Mouse (Mus musculus): Measurements from ENCODE around the gene Pan3. TPM values are rescaled to one million over a fixed set of nuclear protein-coding genes. Genes with fewer than 3 reads are reported as not detected.

Gene Pan3
- polyA plus RNA-seq, 1 experiment from 2014 or later: 61.5 TPM

DNA sequence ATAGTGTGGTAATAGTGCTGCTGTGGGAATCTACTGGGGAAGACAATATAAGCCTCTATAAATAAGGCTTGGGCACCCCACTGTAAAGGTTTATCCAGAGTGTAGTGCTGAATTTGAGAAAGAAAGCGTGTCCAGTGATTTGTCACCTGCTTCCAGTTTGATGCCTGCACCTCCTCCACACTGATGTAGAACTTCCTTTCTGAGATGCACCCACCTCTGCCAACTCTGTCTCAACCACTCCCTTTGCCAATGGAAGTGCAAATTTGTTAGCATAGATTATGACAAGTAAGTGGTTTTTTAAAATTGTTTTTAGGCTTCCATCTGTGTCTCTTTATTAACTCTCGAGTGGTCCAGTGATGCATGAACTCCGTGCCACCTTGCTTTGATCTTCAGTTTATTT, 33.3 kb downstream of the Pan3 start:
- Histone ChIP-seq H3K36me3 (ENCODE audit: control insufficient read depth, insufficient read depth, low read length) (peaks cover 7% of the 10 kb centered on the region; the same call in 1 of the 2 replicates), H3K27me3 (ENCODE audit: control insufficient read depth, insufficient read depth, low read length) (no peaks in the 10 kb centered on the region), H3K9me3 (replicated peaks; ENCODE audit: control insufficient read depth, low read length) (no peaks in the 10 kb centered on the region), H3K4me3 (replicated peaks; ENCODE audit: low read length) (no peak overlapping the region), H3K4me1 (ENCODE audit: control insufficient read depth, insufficient read depth, low read length) (no peaks in the 10 kb centered on the region), H3K4me2 (ENCODE audit: low read depth, low read length) (no peak overlapping the region), H3K27ac (ENCODE audit: low read length) (no peak overlapping the region), H3K9ac (ENCODE audit: low read length) (no peak overlapping the region)
- no peak for ATAC-seq (ENCODE audit: insufficient read depth, low FRiP score)
- WGBS: 82% methylated on average over 3 of the region's 3 CpGs

DNA sequence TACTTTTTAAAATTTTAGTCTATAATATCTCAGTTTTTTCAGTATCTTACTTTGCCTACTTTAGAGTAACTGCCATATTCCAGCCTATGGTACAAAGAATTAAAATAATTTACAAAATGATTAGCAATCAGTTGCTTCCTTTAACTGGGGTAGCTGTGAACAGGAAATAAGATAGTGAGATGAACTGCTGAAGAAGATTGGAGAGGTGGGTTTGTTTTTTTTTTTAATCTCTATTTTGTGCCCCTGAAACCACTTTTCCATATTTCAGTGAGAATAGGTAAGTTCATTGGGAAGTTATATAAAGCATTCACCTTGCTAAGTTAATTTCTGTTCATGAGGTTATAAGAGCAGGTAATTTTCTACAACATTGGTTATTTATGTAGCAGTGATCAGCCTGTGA, 36.4 kb downstream of the Pan3 start:
- ATAC-seq (ENCODE audit: insufficient read depth, low FRiP score): no peak
- Histone ChIP-seq H3K9me3 (replicated peaks; ENCODE audit: control insufficient read depth, low read length) (no peaks in the 10 kb centered on the region), H3K27me3 (ENCODE audit: control insufficient read depth, insufficient read depth, low read length) (no peaks in the 10 kb centered on the region), H3K4me2 (ENCODE audit: low read depth, low read length) (no peak overlapping the region), H3K27ac (ENCODE audit: low read length) (no peak overlapping the region), H3K4me3 (replicated peaks; ENCODE audit: low read length) (no peak overlapping the region), H3K36me3 (ENCODE audit: control insufficient read depth, insufficient read depth, low read length) (peaks cover 7% of the 10 kb centered on the region; the same call in 1 of the 2 replicates), H3K9ac (ENCODE audit: low read length) (no peak overlapping the region), H3K4me1 (ENCODE audit: control insufficient read depth, insufficient read depth, low read length) (no peaks in the 10 kb centered on the region)

DNA sequence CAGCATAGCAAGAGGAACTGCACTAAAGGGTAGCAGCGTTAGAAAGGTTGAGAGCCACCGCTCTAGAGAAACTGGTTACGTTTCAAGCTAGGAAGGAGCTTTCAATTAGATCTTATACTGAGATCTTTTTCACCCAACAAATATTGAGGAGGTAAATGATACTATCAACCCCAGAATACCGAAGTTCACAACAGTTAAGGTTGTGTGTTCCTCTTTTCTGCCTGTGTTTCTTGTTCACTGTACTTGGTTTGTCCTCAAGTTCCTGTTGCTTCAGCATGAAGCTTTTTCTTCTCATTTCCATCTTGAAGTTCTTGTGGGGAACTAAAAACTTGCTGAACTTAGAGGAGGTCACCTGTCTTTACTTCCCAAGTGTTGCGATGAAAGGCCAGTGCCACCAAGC, 41.2 kb downstream of the Pan3 start:
- ATAC-seq (ENCODE audit: insufficient read depth, low FRiP score): no peak
- Histone ChIP-seq H3K4me2 (ENCODE audit: low read depth, low read length) (no peak overlapping the region), H3K36me3 (ENCODE audit: control insufficient read depth, insufficient read depth, low read length) (no peaks in the 10 kb centered on the region), H3K27ac (ENCODE audit: low read length) (no peak overlapping the region), H3K4me3 (replicated peaks; ENCODE audit: low read length) (no peak overlapping the region), H3K27me3 (ENCODE audit: control insufficient read depth, insufficient read depth, low read length) (no peaks in the 10 kb centered on the region), H3K4me1 (ENCODE audit: control insufficient read depth, insufficient read depth, low read length) (no peaks in the 10 kb centered on the region), H3K9ac (ENCODE audit: low read length) (no peak overlapping the region), H3K9me3 (replicated peaks; ENCODE audit: control insufficient read depth, low read length) (no peaks in the 10 kb centered on the region)
- 86% methylated on average over 5 of the region's 5 CpGs for WGBS

DNA sequence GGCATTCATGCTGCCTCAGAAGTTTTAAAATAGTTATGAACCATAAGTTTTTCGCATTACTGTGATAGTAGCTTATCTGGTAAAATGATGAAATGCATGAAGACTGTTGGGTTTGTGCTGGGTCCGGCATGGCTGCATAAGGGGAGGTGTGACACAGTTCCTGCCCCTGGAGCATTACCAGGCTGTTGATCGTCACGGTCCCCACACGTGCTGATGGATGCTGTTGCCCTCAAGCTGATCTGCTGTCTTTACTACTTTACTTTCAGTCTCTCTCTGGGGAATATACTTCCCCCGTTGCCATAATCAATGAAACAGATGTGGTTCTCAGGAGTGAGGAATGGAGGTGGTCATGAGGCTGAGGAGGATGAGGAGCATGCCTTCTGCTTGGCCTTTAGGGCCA, 43.1 kb downstream of the Pan3 start:
- Histone ChIP-seq H3K9ac (ENCODE audit: low read length) (no peak overlapping the region), H3K9me3 (replicated peaks; ENCODE audit: control insufficient read depth, low read length) (no peaks in the 10 kb centered on the region), H3K27ac (ENCODE audit: low read length) (no peak overlapping the region), H3K36me3 (ENCODE audit: control insufficient read depth, insufficient read depth, low read length) (no peaks in the 10 kb centered on the region), H3K4me3 (replicated peaks; ENCODE audit: low read length) (no peak overlapping the region), H3K27me3 (ENCODE audit: control insufficient read depth, insufficient read depth, low read length) (no peaks in the 10 kb centered on the region), H3K4me1 (ENCODE audit: control insufficient read depth, insufficient read depth, low read length) (no peaks in the 10 kb centered on the region), H3K4me2 (ENCODE audit: low read depth, low read length) (no peak overlapping the region)
- ATAC-seq (ENCODE audit: insufficient read depth, low FRiP score): no peak
- WGBS: 87% methylated on average over 6 of the region's 6 CpGs

DNA sequence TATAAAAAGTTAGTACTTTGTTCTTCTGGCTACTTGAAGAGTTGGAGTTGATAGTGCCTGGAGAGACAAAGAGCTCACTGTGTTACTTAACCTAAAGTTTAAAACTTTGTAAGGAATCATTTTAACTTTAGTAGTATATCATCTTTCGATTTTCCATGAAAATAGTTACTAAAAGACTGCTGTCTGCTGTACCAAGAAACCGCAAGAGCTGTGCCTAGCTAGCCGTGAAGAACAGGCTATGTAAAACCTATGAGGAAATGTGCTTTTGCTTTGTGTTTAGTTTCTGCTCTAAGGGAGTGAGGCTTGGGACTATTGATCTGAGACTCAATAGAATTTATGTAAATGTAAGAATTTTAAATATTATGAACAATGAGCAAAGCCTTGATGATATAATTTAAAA, 43.9 kb downstream of the Pan3 start:
- ATAC-seq (ENCODE audit: insufficient read depth, low FRiP score): no peak
- Histone ChIP-seq H3K4me3 (replicated peaks; ENCODE audit: low read length) (no peak overlapping the region), H3K27me3 (ENCODE audit: control insufficient read depth, insufficient read depth, low read length) (no peaks in the 10 kb centered on the region), H3K27ac (ENCODE audit: low read length) (no peak overlapping the region), H3K4me1 (ENCODE audit: control insufficient read depth, insufficient read depth, low read length) (no peaks in the 10 kb centered on the region), H3K9me3 (replicated peaks; ENCODE audit: control insufficient read depth, low read length) (no peaks in the 10 kb centered on the region), H3K36me3 (ENCODE audit: control insufficient read depth, insufficient read depth, low read length) (no peaks in the 10 kb centered on the region), H3K9ac (ENCODE audit: low read length) (no peak overlapping the region), H3K4me2 (ENCODE audit: low read depth, low read length) (no peak overlapping the region)
- WGBS: 85% methylated on average over 3 of the region's 3 CpGs

DNA sequence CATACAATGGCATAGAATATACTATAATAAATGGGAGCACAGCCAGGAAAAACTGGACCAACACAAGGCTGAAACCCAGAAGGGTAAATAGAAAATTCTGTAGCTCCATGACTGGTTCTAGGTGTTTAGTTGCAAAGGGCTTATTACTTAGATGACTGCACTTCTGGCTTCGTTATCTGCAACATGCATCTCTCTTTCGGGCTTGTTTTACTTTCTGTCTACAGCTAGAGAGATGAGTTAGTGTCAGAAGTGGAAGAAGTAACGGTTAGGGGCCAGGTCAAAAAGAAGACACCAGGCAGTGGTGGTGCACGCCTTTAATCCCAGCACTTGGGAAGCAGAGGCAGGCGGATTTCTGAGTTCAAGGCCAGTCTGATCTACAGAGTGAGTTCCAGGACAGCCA, 46.1 kb downstream of the Pan3 start:
- no peak overlapping the region for H3K9ac ChIP-seq (ENCODE audit: low read length)
- 88% methylated on average over 5 of the region's 5 CpGs for WGBS
- H3K4me1 ChIP-seq (ENCODE audit: control insufficient read depth, insufficient read depth, low read length): no peaks in the 10 kb centered on the region
- no peaks in the 10 kb centered on the region for H3K27me3 ChIP-seq (ENCODE audit: control insufficient read depth, insufficient read depth, low read length)
- no peaks in the 10 kb centered on the region for H3K36me3 ChIP-seq (ENCODE audit: control insufficient read depth, insufficient read depth, low read length)
- H3K9me3 ChIP-seq (replicated peaks; ENCODE audit: control insufficient read depth, low read length): no peaks in the 10 kb centered on the region
- no peak overlapping the region for H3K27ac ChIP-seq (ENCODE audit: low read length)
- H3K4me3 ChIP-seq (replicated peaks; ENCODE audit: low read length): no peak overlapping the region
- H3K4me2 ChIP-seq (ENCODE audit: low read depth, low read length): no peak overlapping the region
- no peak for ATAC-seq (ENCODE audit: insufficient read depth, low FRiP score)

DNA sequence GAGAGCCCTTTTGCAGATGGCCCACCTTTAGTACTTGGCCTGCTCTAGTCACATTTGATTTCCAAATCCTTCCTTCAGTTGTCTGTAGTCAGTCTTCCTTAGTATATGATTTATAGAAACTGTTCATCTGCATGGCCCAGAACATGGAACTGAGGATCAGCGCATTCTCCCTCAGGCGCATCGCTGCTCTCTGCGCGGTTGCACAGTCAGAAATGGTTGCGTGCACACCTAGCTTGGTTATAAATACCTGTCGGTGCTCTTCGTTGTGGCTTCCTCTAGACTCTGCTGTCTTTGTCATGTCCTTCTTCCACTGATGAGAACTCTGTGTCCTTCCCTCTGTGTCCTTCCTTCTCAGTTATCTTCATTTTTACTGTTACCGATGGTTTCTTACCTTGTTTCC, 47.1 kb downstream of the Pan3 start:
- H3K4me1 ChIP-seq (ENCODE audit: control insufficient read depth, insufficient read depth, low read length): no peaks in the 10 kb centered on the region
- H3K9me3 ChIP-seq (replicated peaks; ENCODE audit: control insufficient read depth, low read length): no peaks in the 10 kb centered on the region
- no peak overlapping the region for H3K9ac ChIP-seq (ENCODE audit: low read length)
- H3K4me3 ChIP-seq (replicated peaks; ENCODE audit: low read length): no peak overlapping the region
- ATAC-seq (ENCODE audit: insufficient read depth, low FRiP score): no peak
- no peak overlapping the region for H3K4me2 ChIP-seq (ENCODE audit: low read depth, low read length)
- no peak overlapping the region for H3K27ac ChIP-seq (ENCODE audit: low read length)
- WGBS: 93% methylated on average over 9 of the region's 9 CpGs
- no peaks in the 10 kb centered on the region for H3K36me3 ChIP-seq (ENCODE audit: control insufficient read depth, insufficient read depth, low read length)
- H3K27me3 ChIP-seq (ENCODE audit: control insufficient read depth, insufficient read depth, low read length): no peaks in the 10 kb centered on the region

DNA sequence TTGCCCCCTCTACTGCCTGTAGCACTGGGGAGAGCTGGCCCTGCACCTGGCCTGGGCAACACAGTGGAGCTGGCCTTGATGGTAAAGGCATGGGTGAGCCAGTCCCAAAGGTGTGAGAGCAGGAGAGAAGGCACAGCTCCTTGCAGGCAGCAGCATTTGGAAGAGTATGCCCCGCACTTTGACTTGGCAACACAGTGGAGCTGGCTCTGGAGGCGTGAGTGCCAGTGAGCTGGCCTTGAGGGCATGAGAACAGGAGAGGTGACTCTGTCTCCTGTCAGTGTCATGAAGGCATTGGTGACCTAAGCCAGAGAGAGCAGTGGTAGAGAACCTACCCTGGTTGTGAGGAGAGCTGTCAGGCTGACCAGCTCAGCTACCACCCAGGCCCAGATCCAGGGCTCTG, 49.4 kb downstream of the Pan3 start:
- WGBS: 92% methylated on average over 2 of the region's 2 CpGs
- ATAC-seq (ENCODE audit: insufficient read depth, low FRiP score): no peak

DNA sequence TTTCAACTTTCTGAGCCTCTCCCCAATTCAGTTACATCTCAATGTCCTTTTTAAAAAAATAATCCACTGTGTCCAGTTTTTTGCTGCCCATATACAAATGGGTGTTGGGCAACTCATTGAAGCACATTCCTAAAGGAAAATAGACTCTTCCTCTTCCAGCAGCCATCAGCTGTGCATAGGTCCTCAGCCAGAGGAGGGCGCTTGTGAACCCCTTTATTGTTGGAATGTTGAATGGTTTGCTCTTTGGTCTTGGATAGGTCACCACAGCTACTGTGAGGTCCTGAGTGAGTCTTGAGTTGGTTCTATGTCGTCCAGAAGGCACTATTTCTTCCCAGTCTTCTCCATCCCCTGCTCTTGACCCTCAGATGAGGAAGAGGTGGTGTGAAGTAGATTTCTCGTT, 54.2 kb downstream of the Pan3 start:
- 59% methylated on average over 3 of the region's 3 CpGs for WGBS
- H3K36me3 ChIP-seq (ENCODE audit: control insufficient read depth, insufficient read depth, low read length): no peaks in the 10 kb centered on the region
- H3K27ac ChIP-seq (ENCODE audit: low read length): no peak overlapping the region
- no peaks in the 10 kb centered on the region for H3K27me3 ChIP-seq (ENCODE audit: control insufficient read depth, insufficient read depth, low read length)
- H3K9ac ChIP-seq (ENCODE audit: low read length): no peak overlapping the region
- H3K4me3 ChIP-seq (replicated peaks; ENCODE audit: low read length): no peak overlapping the region
- no peak for ATAC-seq (ENCODE audit: insufficient read depth, low FRiP score)
- H3K4me2 ChIP-seq (ENCODE audit: low read depth, low read length): no peak overlapping the region
- H3K4me1 ChIP-seq (ENCODE audit: control insufficient read depth, insufficient read depth, low read length): no peaks in the 10 kb centered on the region
- no peaks in the 10 kb centered on the region for H3K9me3 ChIP-seq (replicated peaks; ENCODE audit: control insufficient read depth, low read length)

More for the DNA sequence above, 49.4 kb downstream of the Pan3 start:
- H3K27me3 ChIP-seq (ENCODE audit: control insufficient read depth, insufficient read depth, low read length): no peaks in the 10 kb centered on the region
- H3K4me2 ChIP-seq (ENCODE audit: low read depth, low read length): no peak overlapping the region
- H3K4me3 ChIP-seq (replicated peaks; ENCODE audit: low read length): no peak overlapping the region
- H3K36me3 ChIP-seq (ENCODE audit: control insufficient read depth, insufficient read depth, low read length): no peaks in the 10 kb centered on the region
- H3K27ac ChIP-seq (ENCODE audit: low read length): no peak overlapping the region
- H3K4me1 ChIP-seq (ENCODE audit: control insufficient read depth, insufficient read depth, low read length): no peaks in the 10 kb centered on the region
- no peak overlapping the region for H3K9ac ChIP-seq (ENCODE audit: low read length)
- no peaks in the 10 kb centered on the region for H3K9me3 ChIP-seq (replicated peaks; ENCODE audit: control insufficient read depth, low read length)

DNA sequence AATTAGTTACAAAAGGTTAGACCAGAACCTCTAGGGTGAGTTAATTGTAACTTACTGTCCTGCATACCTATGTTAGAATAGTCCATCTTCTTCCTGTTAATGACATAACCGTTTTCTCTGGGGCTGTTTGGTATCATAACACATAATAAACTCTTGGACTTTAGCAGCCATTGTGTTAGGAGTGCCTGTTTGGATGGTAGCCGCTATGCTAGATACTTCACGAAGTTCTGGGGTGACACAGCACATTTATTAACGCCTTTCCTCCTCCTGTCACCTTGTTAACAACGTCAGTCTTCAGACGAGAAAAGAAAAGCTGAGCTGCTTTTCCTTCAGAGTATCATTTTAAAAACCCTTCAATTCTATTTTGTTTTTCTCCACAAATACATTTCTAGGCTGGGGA, 59.3 kb downstream of the Pan3 start:
- Histone ChIP-seq H3K9ac (ENCODE audit: low read length) (no peak overlapping the region), H3K36me3 (ENCODE audit: control insufficient read depth, insufficient read depth, low read length) (no peaks in the 10 kb centered on the region), H3K27ac (ENCODE audit: low read length) (no peak overlapping the region), H3K4me2 (ENCODE audit: low read depth, low read length) (no peak overlapping the region), H3K9me3 (replicated peaks; ENCODE audit: control insufficient read depth, low read length) (no peaks in the 10 kb centered on the region), H3K27me3 (ENCODE audit: control insufficient read depth, insufficient read depth, low read length) (no peaks in the 10 kb centered on the region), H3K4me3 (replicated peaks; ENCODE audit: low read length) (no peak overlapping the region), H3K4me1 (ENCODE audit: control insufficient read depth, insufficient read depth, low read length) (peaks cover 3% of the 10 kb centered on the region; the same call in 1 of the 2 replicates)
- ATAC-seq (ENCODE audit: insufficient read depth, low FRiP score): no peak
- WGBS: 69% methylated on average over 6 of the region's 6 CpGs
